Mouse (Mus musculus): ENCODE results near the gene Gm32802.
"Not testable (repeated sequence)": the region's sequence is repeated elsewhere in the genome, so short reads cannot be mapped to it uniquely, and the experiment has no call there.

DNA sequence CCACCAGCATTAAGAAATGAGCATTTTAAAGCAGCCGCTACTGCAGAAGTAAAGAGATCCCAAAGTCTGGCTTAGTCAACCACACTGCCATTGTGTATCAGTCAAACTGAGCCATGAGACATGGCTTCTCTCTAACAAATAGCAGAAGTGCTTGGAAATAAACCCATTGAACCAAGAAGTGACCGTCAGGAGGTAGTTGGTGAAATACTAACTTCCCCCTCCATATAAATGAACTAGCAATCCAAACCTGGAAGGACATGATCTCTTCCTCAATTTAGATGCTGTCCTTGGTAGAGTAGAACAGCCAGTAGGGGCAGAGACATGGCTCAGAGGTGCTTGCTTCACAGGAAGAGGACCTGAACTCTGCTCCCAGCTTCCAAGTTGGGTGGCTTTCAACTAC lies 12.9 kb downstream of the Gm32802 start:
- not testable (repeated sequence) for TF ChIP-seq POLR2A (IDR thresholded peaks at IDR 0.05; ENCODE audit: borderline replicate concordance, control insufficient read depth, low read depth, low read length); CTCF (IDR thresholded peaks at IDR 0.05; ENCODE audit: control insufficient read depth, insufficient read depth, low read length)
